Mouse (Mus musculus): ENCODE measurements around the gene Pde4b. TPM values are rescaled to one million over a fixed set of nuclear protein-coding genes. Genes with fewer than 3 reads are reported as not detected.
A peak's percentile ranks its signal among the peaks of the same experiment; 100 is the strongest.

The Pde4b gene
- polyA plus RNA-seq, 1 experiment from 2014 or later, result 21.8 TPM

DNA sequence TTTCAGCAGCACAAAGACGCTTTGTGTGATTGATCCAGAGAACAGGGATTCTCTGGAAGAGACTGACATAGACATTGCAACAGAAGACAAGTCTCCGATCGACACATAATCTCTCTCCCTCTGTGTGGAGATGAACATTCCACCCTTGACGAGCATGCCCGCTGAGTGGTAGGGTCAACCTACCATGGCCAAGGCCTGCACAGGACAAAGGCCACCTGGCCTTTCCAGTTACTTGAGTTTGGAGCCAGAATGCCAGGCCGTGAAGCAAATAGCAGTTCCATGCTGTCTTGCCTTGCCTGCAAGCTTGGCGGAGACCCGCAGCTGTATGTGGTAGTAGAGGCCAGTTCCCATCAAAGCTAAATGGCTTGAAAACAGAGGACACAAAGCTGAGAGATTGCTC, 517.9 kb downstream of the Pde4b start:
- H3K27me3 ChIP-seq, result no peaks in the 10 kb centered on the region
- H3K9me3 ChIP-seq, result no peaks in the 10 kb centered on the region
- H3K36me3 ChIP-seq, result peaks cover 33% of the 10 kb centered on the region
- 89% methylated on average over 8 of the region's 8 CpGs for WGBS
- H3K4me1 ChIP-seq (replicated peaks), result no peaks in the 10 kb centered on the region
- no peak overlapping the region for H3K9ac ChIP-seq
- no peak overlapping the region for H3K4me2 ChIP-seq
- H3K4me3 ChIP-seq, result no peak overlapping the region
- no peak overlapping the region for H3K27ac ChIP-seq (replicated peaks)
- no peak for ATAC-seq (ENCODE audit: low read depth)

DNA sequence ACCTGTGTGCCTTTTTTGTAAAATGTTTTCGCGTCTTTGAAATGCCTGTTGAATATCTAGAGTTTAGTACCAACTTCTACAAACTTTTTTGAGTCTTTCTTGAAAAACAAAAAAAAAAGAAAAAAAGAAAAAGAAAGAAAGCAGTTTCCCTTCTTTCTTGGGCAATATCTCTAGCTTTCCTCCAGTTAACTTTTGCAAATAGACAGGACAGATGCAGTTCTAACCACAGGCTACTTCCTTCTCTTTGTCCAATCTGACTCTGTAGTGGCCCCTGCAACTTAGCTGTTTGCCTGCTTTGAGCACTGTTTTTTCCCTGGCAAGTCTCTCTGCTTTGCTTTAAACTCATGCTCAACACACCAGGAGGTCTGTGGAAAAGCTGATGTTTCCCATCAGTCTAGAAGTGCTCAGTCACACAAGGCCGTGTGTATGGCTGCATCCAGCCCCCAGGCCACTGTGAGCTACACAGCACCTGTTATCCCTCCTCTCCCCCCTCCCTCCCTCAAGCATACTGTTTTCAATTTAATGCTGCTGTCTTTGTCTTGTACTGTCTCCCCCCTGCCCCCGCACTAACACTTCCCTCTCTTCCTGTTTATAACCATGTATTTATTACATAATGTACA, 518.5 kb downstream of the Pde4b start:
- H3K36me3 ChIP-seq, result peaks cover 33% of the 10 kb centered on the region
- H3K27me3 ChIP-seq, result no peaks in the 10 kb centered on the region
- 75% methylated on average over 4 of the region's 4 CpGs for WGBS
- ATAC-seq (ENCODE audit: low read depth), result 0 out of 2 replicates have a peak, but pooled peaks have one; percentile 59
- no peak overlapping the region for H3K4me2 ChIP-seq
- H3K9me3 ChIP-seq, result no peaks in the 10 kb centered on the region
- H3K4me1 ChIP-seq (replicated peaks), result no peaks in the 10 kb centered on the region
- no peak overlapping the region for H3K9ac ChIP-seq
- H3K4me3 ChIP-seq, result no peak overlapping the region
- no peak overlapping the region for H3K27ac ChIP-seq (replicated peaks)

DNA sequence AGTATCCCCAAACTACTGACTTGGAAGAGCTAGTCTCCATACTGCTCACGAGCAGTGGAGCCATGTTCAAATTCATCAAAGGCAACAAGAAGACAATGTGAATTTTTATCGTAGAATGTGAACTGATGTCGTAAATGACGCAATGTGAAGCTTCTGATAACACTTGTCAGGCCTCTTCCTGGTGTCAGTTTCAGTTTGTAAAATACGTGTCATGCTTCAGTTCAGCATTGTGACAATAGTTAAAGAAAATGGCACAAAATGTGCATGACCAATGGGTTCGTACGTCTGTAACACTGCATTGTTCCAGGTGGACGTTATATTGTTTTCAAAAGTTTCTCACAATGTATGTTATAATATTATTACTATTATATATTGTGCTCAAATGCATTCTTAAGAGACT, 519.5 kb downstream of the Pde4b start:
- Histone ChIP-seq H3K9ac (no peak overlapping the region), H3K9me3 (no peaks in the 10 kb centered on the region), H3K4me1 (replicated peaks) (no peaks in the 10 kb centered on the region), H3K27me3 (no peaks in the 10 kb centered on the region), H3K36me3 (peaks cover 30% of the 10 kb centered on the region), H3K27ac (replicated peaks) (no peak overlapping the region), H3K4me2 (no peak overlapping the region), H3K4me3 (no peak overlapping the region)
- 86% methylated on average over 8 of the region's 8 CpGs for WGBS
- no peak for ATAC-seq (ENCODE audit: low read depth)

DNA sequence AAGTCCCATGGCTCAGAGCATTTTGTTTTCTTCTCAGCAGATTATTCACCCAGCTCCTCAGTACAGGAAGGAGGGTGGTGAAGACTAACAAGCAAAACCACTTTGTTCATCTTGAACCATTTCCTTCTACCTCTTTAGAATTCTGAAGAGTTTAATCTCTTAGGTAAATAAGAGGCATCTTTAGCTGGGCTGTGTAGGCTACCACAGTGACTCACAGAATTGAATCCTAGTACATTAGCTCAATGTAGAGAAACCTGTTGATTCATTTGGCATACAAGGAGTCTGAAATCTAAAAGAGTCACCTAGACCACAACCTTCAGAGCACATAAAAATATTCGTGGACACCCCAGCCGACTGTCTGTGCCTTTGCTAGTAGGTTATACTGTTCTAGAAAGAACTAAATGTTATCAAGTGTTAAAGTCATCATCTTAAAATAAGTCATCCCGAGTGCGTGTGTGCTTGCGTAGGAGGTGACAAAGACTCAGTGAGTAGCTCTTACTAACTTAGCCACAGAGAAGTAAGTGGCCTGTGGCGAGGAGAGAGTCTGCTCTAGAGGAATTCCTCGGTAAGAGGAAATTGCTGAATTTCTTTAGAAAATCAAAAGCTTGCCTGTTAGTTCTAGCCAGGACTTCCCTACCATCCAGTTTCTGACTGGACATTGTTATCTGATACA, 520.5 kb downstream of the Pde4b start:
- no peak for ATAC-seq (ENCODE audit: low read depth)
- Histone ChIP-seq H3K4me2 (no peak overlapping the region), H3K27me3 (no peaks in the 10 kb centered on the region), H3K9ac (no peak overlapping the region), H3K27ac (replicated peaks) (no peak overlapping the region), H3K4me1 (replicated peaks) (no peaks in the 10 kb centered on the region), H3K36me3 (peaks cover 20% of the 10 kb centered on the region), H3K4me3 (no peak overlapping the region), H3K9me3 (no peaks in the 10 kb centered on the region)
- 90% methylated on average over 7 of the region's 7 CpGs for whole genome bisulfite sequencing

DNA sequence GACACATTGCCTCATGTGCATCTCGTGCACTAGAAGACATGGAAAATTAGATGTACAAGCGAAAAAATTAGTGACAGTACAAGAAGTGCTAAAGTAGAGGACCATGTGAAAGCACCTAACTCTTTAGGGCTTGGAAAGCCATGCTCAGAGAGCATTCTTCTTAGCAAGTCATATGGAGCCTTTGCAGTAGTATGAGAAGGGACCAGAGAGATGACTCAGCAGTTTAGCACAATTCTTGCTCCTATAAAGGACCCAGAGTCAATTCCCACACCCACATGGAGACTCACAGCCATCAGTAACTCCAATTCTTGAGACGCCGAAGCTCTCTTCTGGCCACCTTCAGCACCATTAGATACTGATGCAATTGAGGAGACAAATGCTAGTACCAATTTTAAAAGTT, 525.3 kb downstream of the Pde4b start:
- no peak overlapping the region for H3K27ac ChIP-seq (replicated peaks)
- no peak overlapping the region for H3K9ac ChIP-seq
- 92% methylated on average over 4 of the region's 4 CpGs for WGBS
- no peak overlapping the region for H3K4me2 ChIP-seq
- no peaks in the 10 kb centered on the region for H3K27me3 ChIP-seq
- no peaks in the 10 kb centered on the region for H3K4me1 ChIP-seq (replicated peaks)
- H3K9me3 ChIP-seq, result no peaks in the 10 kb centered on the region
- no peak overlapping the region for H3K4me3 ChIP-seq
- H3K36me3 ChIP-seq, result no peaks in the 10 kb centered on the region
- ATAC-seq (ENCODE audit: low read depth), result no peak

DNA sequence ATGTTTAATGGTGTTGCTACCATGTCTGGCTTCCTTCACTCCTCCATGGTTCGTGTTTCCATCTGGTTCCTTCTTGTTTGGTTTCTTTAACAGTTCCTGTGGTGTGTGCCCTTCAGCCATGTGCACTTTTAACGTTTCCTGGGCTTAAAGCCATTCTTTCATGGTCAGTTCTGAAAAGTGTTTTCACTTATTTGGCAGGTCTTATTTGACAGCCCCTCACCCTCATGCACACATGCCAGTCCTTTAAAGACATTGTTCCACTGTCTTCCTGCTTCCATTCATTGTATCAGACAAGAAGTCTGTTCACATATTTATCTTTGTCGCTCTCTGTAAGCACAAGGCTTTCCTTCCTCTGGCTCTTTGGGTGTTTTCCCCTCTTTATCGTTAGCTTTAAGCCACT, 530.4 kb downstream of the Pde4b start:
- no peak overlapping the region for H3K4me3 ChIP-seq
- no peaks in the 10 kb centered on the region for H3K9me3 ChIP-seq
- H3K36me3 ChIP-seq, result no peaks in the 10 kb centered on the region
- ATAC-seq (ENCODE audit: low read depth), result no peak
- no peaks in the 10 kb centered on the region for H3K27me3 ChIP-seq
- H3K9ac ChIP-seq, result no peak overlapping the region
- no peaks in the 10 kb centered on the region for H3K4me1 ChIP-seq (replicated peaks)
- no peak overlapping the region for H3K27ac ChIP-seq (replicated peaks)
- 69% methylated on average over 4 of the region's 4 CpGs for WGBS
- no peak overlapping the region for H3K4me2 ChIP-seq

DNA sequence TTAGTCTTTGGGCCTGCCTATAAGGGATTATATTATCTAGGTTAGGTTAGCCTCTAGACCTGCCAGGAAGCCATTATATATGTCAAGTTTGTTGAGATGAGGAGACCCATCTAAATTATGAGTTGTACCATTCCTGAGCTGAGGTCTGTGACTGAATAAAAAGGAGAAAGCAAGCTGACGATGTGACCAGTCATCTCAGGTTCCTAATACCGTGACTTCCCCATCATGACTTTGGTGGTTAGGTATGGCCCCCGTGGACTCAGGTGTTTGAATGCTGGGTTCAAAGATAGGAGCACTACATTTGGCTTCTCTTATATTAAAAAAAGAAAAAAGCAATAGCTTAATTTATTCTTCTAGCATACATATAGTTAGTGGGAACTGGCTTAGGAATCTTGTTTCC, 531.3 kb downstream of the Pde4b start:
- no peaks in the 10 kb centered on the region for H3K9me3 ChIP-seq
- no peak for ATAC-seq (ENCODE audit: low read depth)
- no peak overlapping the region for H3K9ac ChIP-seq
- H3K4me1 ChIP-seq (replicated peaks), result 0 out of 2 replicates have a peak, but pooled peaks cover 4% of the 10 kb centered on the region
- no peak overlapping the region for H3K4me3 ChIP-seq
- H3K27me3 ChIP-seq, result no peaks in the 10 kb centered on the region
- no peak overlapping the region for H3K27ac ChIP-seq (replicated peaks)
- H3K36me3 ChIP-seq, result no peaks in the 10 kb centered on the region
- WGBS, result 93% methylated on average over 3 of the region's 3 CpGs
- H3K4me2 ChIP-seq, result no peak overlapping the region

DNA sequence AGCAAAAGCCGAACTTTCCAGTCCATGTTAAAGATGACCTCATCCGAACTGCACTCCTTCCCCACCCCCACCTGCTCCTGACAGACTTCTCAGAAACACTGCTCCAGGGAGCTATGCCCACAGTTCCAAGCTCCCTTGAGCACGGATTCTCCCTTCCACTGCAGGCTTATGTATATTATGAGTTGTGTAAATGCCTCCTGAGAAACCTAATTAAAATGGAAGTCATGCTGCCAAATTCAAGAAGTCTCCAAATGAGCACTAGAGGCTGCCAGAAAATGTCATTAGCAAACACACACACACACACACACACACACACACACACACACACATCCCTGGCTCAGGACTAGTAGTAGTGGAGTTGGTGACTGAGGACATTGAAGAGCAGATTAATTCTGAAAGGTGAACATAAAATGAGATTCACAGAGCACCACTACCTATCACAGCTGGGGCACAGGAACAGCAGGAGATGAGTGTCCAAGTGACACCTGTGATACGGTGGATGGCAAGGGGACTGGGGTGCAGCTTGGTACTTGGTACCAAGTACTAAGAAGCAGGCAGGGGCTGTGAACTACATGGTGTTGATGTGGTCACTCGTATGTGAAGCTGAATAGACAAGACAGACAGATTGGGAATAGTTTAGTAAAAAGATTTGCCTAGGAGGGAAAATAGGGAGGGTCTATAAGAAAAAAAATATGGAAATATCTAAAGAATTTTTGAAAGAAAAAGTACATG, 533.0 kb downstream of the Pde4b start:
- no peak for ATAC-seq (ENCODE audit: low read depth)

DNA sequence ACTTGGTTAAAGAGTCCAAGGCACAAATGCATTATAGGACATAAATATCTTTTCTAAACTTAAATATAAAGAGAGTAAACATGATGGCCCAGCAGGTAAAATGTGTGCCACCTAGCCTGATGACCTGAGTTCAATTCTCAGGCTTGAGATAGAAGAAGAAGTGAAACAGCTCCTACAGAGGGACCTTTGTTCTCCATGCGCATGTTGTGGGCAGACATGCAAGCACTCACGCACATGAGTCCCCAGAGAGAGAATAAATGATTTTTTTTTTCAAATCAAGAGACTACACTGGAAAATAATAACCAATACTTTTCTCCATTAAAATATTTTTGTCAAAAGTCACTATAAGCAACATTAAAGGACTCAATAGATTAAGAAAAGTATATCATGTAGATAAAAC, 533.8 kb downstream of the Pde4b start:
- H3K9me3 ChIP-seq, result no peaks in the 10 kb centered on the region
- H3K27ac ChIP-seq (replicated peaks), result no peak overlapping the region
- no peaks in the 10 kb centered on the region for H3K36me3 ChIP-seq
- no peak overlapping the region for H3K4me3 ChIP-seq
- ATAC-seq (ENCODE audit: low read depth), result no peak
- no peak overlapping the region for H3K4me2 ChIP-seq
- no peak overlapping the region for H3K9ac ChIP-seq
- no peaks in the 10 kb centered on the region for H3K27me3 ChIP-seq
- H3K4me1 ChIP-seq (replicated peaks), result 0 out of 2 replicates have a peak, but pooled peaks cover 4% of the 10 kb centered on the region
- WGBS, result 82% methylated on average over 2 of the region's 2 CpGs

More for the DNA sequence above, 533.0 kb downstream of the Pde4b start:
- Histone ChIP-seq H3K4me3 (no peak overlapping the region), H3K27me3 (no peaks in the 10 kb centered on the region), H3K4me1 (replicated peaks) (0 out of 2 replicates have a peak, but pooled peaks cover 4% of the 10 kb centered on the region), H3K9ac (no peak overlapping the region), H3K36me3 (no peaks in the 10 kb centered on the region), H3K27ac (replicated peaks) (no peak overlapping the region), H3K4me2 (no peak overlapping the region), H3K9me3 (no peaks in the 10 kb centered on the region)
- 62% methylated on average over 4 of the region's 5 CpGs for WGBS

DNA sequence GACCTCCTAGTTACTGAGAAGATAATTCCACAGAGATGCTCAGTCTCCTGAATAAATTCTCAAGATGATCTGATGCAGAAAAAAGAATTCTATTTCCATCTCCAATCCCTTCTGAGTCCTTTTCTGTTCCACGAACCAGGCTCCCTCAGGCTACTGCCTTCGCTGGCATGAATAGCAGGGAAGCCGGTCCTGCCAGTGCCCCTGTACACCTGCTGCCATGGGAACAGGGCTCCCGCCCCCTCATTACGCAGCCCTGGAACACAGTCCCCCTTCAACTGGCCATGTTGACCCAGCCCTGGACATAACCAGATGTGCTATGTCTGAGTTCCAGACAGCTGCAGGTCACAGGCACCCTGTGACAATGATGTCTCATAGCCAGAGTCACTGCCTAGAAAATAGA, 535.6 kb downstream of the Pde4b start:
- H3K36me3 ChIP-seq, result no peaks in the 10 kb centered on the region
- H3K27me3 ChIP-seq, result no peaks in the 10 kb centered on the region
- H3K4me3 ChIP-seq, result no peak overlapping the region
- no peak overlapping the region for H3K4me2 ChIP-seq
- 0 out of 2 replicates have a peak, but pooled peaks cover 4% of the 10 kb centered on the region for H3K4me1 ChIP-seq (replicated peaks)
- no peak overlapping the region for H3K27ac ChIP-seq (replicated peaks)
- 53% methylated on average over 5 of the region's 5 CpGs for WGBS
- ATAC-seq (ENCODE audit: low read depth), result 0 out of 2 replicates have a peak, but pooled peaks have one; percentile 27
- no peaks in the 10 kb centered on the region for H3K9me3 ChIP-seq
- no peak overlapping the region for H3K9ac ChIP-seq

DNA sequence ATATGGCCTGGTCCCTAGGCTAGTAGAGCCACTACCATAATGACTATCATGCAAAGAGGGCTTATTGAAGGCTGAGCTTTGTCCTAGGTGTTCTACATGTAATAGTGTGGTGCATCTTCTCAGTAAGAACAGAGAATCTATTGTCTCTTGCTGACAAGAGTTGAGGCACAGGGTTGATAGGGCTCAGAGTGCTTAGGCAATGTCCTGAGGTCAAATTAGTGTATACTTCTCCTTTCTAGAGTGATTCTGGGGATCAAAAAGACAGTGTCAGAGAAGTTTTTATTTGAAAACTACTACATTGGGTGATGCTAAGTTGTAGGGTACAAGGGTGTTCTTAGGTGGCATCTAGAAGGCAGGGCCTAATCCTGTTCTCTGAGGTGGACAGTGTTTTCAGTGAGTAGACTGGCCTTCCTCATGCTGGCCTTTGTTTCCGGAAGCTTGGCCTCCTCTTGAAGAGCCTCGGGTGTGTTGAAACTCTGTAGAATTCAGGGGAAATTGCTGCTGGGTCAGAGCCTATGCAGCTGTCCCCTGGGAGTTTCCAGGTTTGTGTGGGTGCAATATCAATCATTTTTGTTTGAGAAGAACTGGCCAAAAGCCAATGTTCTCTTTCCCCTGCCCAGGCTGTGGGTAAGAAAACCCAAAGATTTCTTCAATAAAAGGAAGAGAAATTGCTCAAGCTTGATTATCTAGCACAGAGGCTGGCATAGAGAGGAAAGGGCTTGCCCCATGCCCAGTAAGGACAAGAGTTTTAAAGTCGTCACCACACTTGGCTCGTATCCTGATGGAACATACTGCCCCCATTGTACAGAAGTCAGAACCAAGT, 536.7 kb downstream of the Pde4b start:
- H3K4me1 ChIP-seq (replicated peaks), result 0 out of 2 replicates have a peak, but pooled peaks cover 4% of the 10 kb centered on the region
- H3K9me3 ChIP-seq, result no peaks in the 10 kb centered on the region
- H3K9ac ChIP-seq, result no peak overlapping the region
- ATAC-seq (ENCODE audit: low read depth), result no peak
- H3K4me3 ChIP-seq, result no peak overlapping the region
- no peaks in the 10 kb centered on the region for H3K36me3 ChIP-seq
- H3K4me2 ChIP-seq, result no peak overlapping the region
- H3K27me3 ChIP-seq, result no peaks in the 10 kb centered on the region
- 80% methylated on average over 4 of the region's 4 CpGs for WGBS
- H3K27ac ChIP-seq (replicated peaks), result no peak overlapping the region

DNA sequence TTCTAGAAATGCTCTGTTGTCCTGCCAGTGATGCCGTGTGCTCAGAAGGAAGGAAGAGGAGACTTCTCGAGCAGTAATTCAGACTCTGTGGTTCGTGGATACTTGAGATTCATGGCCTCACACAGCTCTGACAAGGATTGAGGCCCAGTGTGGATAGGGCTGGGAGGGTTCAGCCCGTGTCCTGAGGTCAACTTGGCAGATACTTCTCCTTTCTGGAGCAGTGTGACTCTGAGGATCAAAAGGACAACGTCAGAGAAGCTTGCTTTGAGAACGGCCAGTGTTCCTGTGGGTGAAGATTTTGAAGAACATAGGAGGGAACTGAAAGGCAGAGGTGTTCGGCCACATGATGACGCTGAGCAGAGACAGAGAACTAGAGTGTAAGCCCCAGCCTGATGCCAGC, 537.6 kb downstream of the Pde4b start:
- Histone ChIP-seq H3K36me3 (no peaks in the 10 kb centered on the region), H3K4me3 (no peak overlapping the region), H3K9ac (no peak overlapping the region), H3K4me2 (no peak overlapping the region), H3K27me3 (no peaks in the 10 kb centered on the region), H3K27ac (replicated peaks) (no peak overlapping the region), H3K9me3 (no peaks in the 10 kb centered on the region), H3K4me1 (replicated peaks) (0 out of 2 replicates have a peak, but pooled peaks cover 4% of the 10 kb centered on the region)
- WGBS, result 83% methylated on average over 8 of the region's 8 CpGs
- no peak for ATAC-seq (ENCODE audit: low read depth)

Measured in neural tube, embryonic 13.5 days (tissue).